Mouse (Mus musculus) left cerebral cortex, postnatal 36 days (tissue): Measurements from ENCODE around the gene Hic1. TPM values are rescaled to one million over a fixed set of nuclear protein-coding genes. Genes with fewer than 3 reads are reported as not detected.
A peak's percentile ranks its signal among the peaks of the same experiment; 100 is the strongest.
"Not testable (repeated sequence)": the region's sequence is repeated elsewhere in the genome, so short reads cannot be mapped to it uniquely, and the experiment has no call there.

Experiments used
- DNase-seq, 2 experiments: peaks; one replicate each; pipeline ENCODE4 v3.0.0; 2021 to 2022; ENCODE audit warnings: low spot score in 2 of 2, mixed read lengths in 1 of 2
- intact Hi-C: fragments of 180-260 bp; cut with DNase I; formaldehyde crosslinking; loops from one replicate; pipeline ENCODE4 v1.15.1; 2025
- total RNA-seq, 2 experiments: library from RNA; stranded (reverse); gene quantifications; 2 replicates each; pipeline ENCODE4 v1.2.3; 2021

The Hic1 gene
- total RNA-seq, 2 experiments from 2014 or later = 2.7 to 3.3 TPM

DNA sequence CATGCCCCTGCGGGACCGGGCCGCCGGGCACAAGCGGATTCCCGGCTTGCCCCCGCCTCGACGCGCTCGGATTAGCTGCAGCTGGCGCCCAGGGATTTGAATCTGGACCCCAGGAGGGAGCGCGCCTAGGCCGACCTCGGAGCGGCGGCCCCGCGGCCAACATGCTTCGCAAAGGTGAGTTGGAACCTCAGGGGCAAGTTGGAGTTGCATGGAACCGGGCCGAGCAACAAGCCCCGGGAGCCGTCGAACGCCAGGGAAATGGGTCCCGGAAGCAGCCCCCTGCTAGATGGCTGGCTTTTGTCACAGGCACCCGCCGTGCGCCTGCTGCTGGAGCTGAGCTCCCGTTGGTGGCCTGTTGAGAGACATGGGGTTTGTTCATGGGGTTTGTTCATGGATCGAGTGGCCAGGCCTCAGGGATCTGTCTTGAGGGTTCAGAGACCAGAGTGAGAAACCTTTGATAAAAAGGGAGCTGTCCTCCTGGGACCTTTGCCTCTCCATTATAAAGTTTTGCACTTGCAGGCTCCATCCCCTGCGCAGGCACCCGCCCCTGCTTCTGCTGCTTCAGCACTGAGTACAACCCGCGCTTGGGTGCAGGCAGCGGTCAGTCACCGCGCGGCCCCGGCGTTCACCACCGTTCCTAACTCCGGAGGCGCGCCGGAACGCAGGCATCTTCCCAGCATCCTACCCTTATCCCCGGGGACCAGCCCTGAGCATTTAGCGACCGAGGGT is 25.0 kb upstream of the Hic1 start:
- intact Hi-C loops = loop anchor here (5.0 kb wide), 2 partner anchors 38 to 268 kb away; partner anchors contain the start of gene Tlcd2
- DNase-seq = no peak

DNA sequence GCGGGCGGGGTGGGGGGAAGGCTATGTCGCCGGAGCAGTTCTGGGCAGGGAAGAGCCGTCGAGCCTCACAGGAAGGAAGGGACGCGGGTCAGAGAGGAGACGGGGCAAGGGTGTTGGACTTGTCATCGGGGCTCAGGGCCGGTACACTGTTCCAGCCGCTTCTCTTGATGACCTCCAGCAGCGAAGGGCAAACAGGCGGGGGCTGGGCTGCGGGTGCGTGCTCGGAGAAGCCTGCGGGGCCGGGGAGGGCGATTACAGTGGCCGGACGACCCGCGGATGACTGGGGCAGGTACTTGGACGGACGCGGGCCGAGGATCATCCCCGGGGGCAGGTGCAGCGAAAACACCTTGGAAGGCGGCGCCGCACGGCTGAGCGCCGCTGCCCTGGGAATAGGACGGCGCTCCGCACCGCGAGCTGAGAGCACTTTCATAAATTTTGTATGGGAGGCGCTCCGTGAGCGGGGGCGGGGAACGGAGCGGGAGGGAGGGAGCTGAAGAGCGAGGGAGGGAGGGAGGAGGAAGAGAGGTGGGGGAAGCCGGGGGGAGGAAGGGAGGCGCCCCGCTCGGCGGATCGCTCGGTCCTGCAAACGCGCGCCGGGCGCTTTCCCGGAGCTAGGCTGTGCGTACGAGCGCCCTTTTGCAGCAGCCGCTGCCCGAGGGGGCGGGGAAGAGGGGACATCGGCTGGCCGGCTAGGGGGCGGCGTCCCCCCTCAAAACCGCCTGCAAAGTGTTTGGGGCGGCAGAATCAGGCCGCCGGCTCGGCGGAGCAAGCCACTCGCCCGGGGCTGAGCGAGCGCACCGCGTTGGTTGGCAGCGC is 24.1 kb upstream of the Hic1 start, which contains the start of gene Rtn4rl1:
Gene Rtn4rl1, plus strand, starts transcription at position 528 of the 816 bp plus-strand sequence.
- DNase-seq = peak; percentile 73 to 81
- intact Hi-C loops = loop anchor here (5.0 kb wide), 2 partner anchors 39 to 269 kb away; partner anchors contain the start of gene Tlcd2

GRCm38 (mm10) chr11:75192336-75193214 is 23.3 kb upstream of the Hic1 start:
- DNase-seq = peak; percentile 73 to 75
- intact Hi-C loops = loop anchor here (1.0 to 5.0 kb wide), 3 partner anchors 40 to 270 kb away; partner anchors contain the start of gene Tlcd2

- no peak for DNase-seq
- intact Hi-C loops = loop anchor here (1.0 to 5.0 kb wide), 3 partner anchors 40 to 270 kb away; partner anchors contain the start of gene Tlcd2
Measured at GRCm38 (mm10) chr11:75191841-75192240, 22.5 kb upstream of the Hic1 start.

DNA sequence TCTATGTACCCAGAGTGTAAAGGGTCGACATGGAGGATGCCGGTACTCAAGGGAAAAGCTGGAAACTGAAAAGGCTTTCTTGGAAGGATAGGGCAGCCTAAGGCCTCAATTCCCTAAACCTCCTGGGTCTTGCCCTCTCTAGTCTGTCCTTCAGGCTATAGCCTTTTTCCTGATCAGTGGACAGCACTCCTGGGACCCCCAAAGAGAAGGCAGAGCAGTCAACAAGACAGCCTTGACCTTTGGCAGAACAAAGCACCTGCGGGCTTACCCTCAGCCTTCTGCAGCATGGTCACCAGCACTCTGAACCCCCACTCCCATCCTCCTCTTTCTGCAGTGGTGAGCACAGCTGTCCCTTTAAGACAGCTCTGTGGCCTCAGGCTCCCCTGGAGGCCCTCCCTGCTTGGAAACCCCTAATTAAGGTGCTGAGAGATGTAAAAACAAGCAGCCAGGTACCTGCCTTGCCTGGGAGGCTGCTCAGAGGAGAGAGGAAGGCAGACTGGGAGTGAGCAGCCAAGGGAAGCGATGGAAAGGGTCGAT is 21.7 kb upstream of the Hic1 start, which contains the start of gene Dph1:
Gene Dph1, minus strand, starts transcription at position 337 of the 537 bp plus-strand sequence.
- no peak for DNase-seq
- intact Hi-C loops = loop anchor here (5.0 kb wide), 2 partner anchors 41 to 271 kb away; partner anchors contain the start of gene Tlcd2

DNA sequence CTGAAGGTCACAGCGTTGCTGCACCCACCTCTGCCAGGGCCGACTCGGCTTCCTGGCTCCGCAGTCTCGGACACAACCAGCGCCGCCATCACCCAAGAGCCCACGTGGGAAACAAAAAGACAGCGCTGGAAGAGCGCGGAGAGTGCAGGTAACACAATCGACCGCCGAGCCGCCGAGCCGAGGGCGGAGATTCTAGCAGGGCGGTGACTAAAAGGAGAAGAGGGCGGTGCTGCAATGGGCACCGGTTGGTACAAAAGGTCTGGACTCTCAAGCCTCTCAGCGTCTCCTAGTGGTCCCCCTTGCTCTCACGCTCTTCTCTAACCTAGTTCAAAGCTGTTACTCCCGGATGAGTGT is 21.0 kb upstream of the Hic1 start:
- DNase-seq = peak; percentile 77 to 80
- intact Hi-C loops = loop anchor here (5.0 kb wide), 2 partner anchors 42 to 272 kb away; partner anchors contain the start of gene Tlcd2

- peak in 1 of 2 experiments; percentile 49 for DNase-seq
- intact Hi-C loops = loop anchor here (5.0 kb wide), 2 partner anchors 42 to 272 kb away; partner anchors contain the start of gene Tlcd2
Measured at GRCm38 (mm10) chr11:75189713-75190370, 20.5 kb upstream of the Hic1 start.

- intact Hi-C loops = loop anchor here (1.0 kb wide), 1 partner anchor 16 kb away; no protein-coding TSS in a partner anchor
- peak; percentile 53 to 61 for DNase-seq
Measured at GRCm38 (mm10) chr11:75184986-75185385, 15.7 kb upstream of the Hic1 start.

DNA sequence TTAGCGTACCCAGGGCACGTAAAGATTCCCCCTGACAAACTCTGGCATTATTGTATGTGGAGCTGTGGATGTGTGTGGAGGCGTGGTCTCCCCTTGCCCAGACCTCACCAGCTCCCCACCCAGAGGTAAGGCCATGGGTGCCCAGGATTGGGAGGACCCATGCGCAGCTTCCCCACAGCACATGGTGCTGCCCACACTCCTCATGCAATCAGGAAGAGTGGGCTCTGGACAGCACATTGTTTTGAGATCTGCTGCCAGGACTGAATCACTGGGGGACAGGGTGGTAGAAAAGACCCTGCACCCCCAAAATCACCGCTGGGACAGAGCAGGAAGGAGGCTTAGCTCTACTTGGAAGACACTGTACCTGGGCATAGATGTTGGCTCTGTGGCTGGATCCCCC is 15.3 kb upstream of the Hic1 start:
- peak in 1 of 2 experiments; percentile 62 for DNase-seq
- intact Hi-C loops = loop anchor here (1.0 kb wide), 1 partner anchor 17 kb away; no protein-coding TSS in a partner anchor

- peak; percentile 76 to 86 for DNase-seq
- intact Hi-C loops = loop anchor here (1.0 kb wide), 1 partner anchor 17 kb away; no protein-coding TSS in a partner anchor
Measured at GRCm38 (mm10) chr11:75183917-75184570, 14.7 kb upstream of the Hic1 start.

DNA sequence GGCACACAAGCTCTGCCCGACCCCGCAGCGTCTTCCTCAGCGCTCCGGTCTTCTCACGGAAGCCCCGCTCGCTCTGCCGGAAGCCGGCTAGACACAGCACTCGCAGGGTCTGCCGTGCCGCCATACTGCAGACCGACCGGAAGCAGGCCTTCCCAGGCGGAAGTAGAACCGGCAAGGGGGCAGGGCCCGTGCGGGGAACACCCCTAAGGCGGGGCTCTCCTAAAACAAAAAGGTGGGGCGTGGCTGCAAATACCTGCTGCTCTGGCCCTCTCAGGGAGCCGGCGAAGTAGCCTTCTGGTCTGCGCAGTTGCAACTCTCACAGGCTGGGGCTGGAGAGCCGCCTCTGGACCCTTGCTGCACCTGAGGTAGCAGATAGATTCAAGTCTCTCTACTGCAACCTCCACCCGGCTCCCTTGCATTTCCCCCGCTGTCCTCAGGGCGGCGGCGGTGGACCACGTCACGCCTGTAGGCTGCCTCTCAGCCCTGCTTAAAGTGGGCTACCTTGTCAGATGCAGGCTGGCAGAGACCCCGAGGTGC is 9.4 kb upstream of the Hic1 start, which contains the start of gene Ovca2:
Gene Ovca2, minus strand, starts transcription at position 164 of the 537 bp plus-strand sequence.
- intact Hi-C loops = loop anchor here (2.0 to 10.0 kb wide), 2 partner anchors 204 to 344 kb away; partner anchors contain the start of gene Mnt
- peak; percentile 89 to 91 for DNase-seq

GRCm38 (mm10) chr11:75178011-75178410 is 8.7 kb upstream of the Hic1 start:
- intact Hi-C loops = loop anchor here (2.0 to 10.0 kb wide), 2 partner anchors 205 to 343 kb away; partner anchors contain the start of gene Mnt
- peak in 1 of 2 experiments; percentile 36 for DNase-seq

DNA sequence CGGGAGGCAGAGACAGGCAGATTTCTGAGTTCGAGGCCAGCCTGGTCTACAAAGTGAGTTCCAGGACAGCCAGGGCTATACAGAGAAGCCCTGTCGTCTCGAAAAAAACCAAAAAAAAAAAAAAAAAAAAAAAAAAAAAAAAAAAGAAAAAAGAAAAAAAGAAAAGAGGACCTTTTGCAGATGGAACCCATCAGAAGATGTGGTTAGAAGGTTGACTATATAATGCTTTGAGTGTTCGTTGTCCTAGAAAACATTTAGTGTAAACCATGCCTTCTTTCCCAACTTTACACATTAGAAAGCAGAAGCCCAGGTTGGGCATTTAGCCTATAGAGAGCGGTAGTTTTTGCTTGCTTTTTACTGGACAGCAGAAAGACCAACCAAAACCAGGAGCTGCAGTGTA is 5.3 kb upstream of the Hic1 start:
- DNase-seq = not testable (repeated sequence)
- intact Hi-C loops = loop anchor here (10.0 kb wide), 1 partner anchor 340 kb away; the partner anchor contains the start of gene Mnt

DNA sequence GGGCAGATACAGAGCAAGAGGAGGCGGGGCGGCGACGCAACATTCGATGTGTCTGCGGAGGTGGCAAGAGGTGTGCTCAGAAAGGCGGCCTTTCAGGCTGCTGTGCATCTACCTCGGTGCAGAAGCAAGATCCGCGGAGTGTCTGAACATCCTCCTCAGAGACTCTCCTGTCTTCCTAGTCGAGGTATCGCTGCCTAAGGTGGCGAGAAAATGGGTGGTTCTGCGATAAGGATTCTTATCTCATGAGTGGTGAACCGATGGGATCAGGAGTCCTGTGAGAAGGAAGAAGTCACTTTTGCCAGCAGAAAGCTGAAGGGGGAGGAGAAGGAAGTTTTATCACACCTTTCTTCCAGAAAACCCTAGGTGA is 4.5 kb upstream of the Hic1 start:
- intact Hi-C loops = loop anchor here (10.0 kb wide), 1 partner anchor 339 kb away; the partner anchor contains the start of gene Mnt

DNA sequence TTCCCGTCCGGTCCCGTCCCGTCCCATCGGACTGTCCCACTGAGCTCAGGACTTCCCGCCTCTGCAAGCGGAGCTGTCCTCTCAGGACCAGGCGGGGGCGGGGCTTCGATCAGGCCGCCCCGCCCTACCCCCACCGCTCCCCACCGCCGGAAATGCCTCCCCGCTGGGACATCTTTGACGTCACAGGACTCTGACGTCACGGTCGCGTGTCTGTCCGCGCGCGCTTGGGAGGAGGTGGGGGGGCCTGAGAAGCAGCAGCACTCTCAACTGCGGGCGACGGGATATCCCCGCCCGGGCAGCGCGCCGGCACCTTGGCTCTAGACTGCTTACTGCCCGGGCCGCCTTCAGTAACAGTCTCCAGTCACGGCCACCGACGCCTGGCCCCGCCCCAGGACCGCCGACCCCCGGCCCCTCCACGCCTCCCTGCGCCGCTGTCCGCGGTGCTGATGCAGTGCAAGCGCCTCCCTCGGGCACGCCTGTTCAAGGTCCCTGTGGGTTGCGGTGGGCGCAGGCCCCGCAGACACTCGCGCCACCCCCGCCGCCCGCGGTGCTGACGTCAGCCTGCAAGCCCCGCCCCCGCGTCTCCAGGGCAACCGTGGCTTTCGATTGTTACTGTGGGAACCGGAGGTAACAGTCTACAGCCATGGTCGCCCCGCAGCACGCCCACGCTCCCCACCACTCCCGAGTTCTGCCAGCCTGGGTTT is 3.9 kb upstream of the Hic1 start:
- peak; percentile 94 to 96 for DNase-seq
- intact Hi-C loops = loop anchor here (10.0 kb wide), 1 partner anchor 338 kb away; the partner anchor contains the start of gene Mnt

More for the DNA sequence above, 4.5 kb upstream of the Hic1 start:
- DNase-seq = no peak
